Mouse (Mus musculus) limb, embryonic 14.5 days (tissue): ENCODE data around the gene Robo2. TPM values are rescaled to one million over a fixed set of nuclear protein-coding genes. Genes with fewer than 3 reads are reported as not detected.
A peak's percentile ranks its signal among the peaks of the same experiment; 100 is the strongest.

ENCODE experiments used
- ATAC-seq: fragments of 200-750 bp; cut with Nextera tagmentation; 2 replicates; pipeline ENCODE4 v1.8.0; 2017; ENCODE audit warnings: low read depth, moderate number of reproducible peaks, moderate TSS enrichment; ENCODE audit not compliant: low FRiP score
- DNase-seq: peaks from one replicate; pipeline ENCODE4 v3.0.0-alpha.2; 2015; ENCODE audit warnings: low spot score
- H3K27ac ChIP-seq: fragments of 300-500 bp; sonication (generic); replicated peaks from 2 replicates; pipeline ENCODE4 v1.5.1; 2014; ENCODE audit warnings: low read depth, mild to moderate bottlenecking, low read length, moderate library complexity, mixed read lengths
- H3K27me3 ChIP-seq: fragments of 300-500 bp; sonication (generic); 2 replicates; pipeline ENCODE4 v1.6.1; 2014; ENCODE audit warnings: low read length, mixed read lengths; ENCODE audit not compliant: control insufficient read depth, insufficient read depth
- H3K36me3 ChIP-seq: fragments of 300-500 bp; sonication (generic); 2 replicates; pipeline ENCODE4 v1.6.1; 2014; ENCODE audit warnings: mild to moderate bottlenecking, low read length, moderate library complexity, mixed read lengths; ENCODE audit not compliant: control insufficient read depth, insufficient read depth
- H3K4me1 ChIP-seq: fragments of 300-500 bp; sonication (generic); 2 replicates; pipeline ENCODE4 v1.6.1; 2014; ENCODE audit warnings: antibody characterized with exemption, low read length, mixed read lengths; ENCODE audit not compliant: control insufficient read depth, insufficient read depth
- H3K4me2 ChIP-seq: fragments of 300-500 bp; sonication (generic); replicated peaks from 2 replicates; pipeline ENCODE4 v1.6.1; 2014; ENCODE audit warnings: low read depth, mild to moderate bottlenecking, low read length, moderate library complexity; ENCODE audit not compliant: severe bottlenecking
- H3K4me3 ChIP-seq: fragments of 300-500 bp; sonication (generic); replicated peaks from 2 replicates; pipeline ENCODE4 v1.5.1; 2014; ENCODE audit warnings: low read length
- H3K9ac ChIP-seq: fragments of 300-500 bp; sonication (generic); 2 replicates; pipeline ENCODE4 v1.6.1; 2014; ENCODE audit warnings: mild to moderate bottlenecking, low read depth, low read length, moderate library complexity; ENCODE audit not compliant: severe bottlenecking
- H3K9me3 ChIP-seq: fragments of 300-500 bp; sonication (generic); 2 replicates; pipeline ENCODE4 v1.6.1; 2016; ENCODE audit warnings: low read length; ENCODE audit not compliant: control insufficient read depth
- POLR2A ChIP-seq: fragments of 200-500 bp; IDR thresholded peaks from 2 replicates; pipeline ENCODE4 v1.8.0; 2012; ENCODE audit warnings: inconsistent platforms, mild to moderate bottlenecking, moderate library complexity, borderline replicate concordance; ENCODE audit not compliant: insufficient read depth, insufficient read length; ENCODE audit errors: extremely low read depth
- WGBS: fragments of 180-500 bp; shearing (Covaris S2); extraction: QIAGEN DNeasy Blood & Tissue Kit; methylation state at CpG from one replicate; pipeline ENCODE4 v1.1.7; 2014; 5-methylcytosine and 5-hydroxymethylcytosine counted together
- polyA plus RNA-seq, 2 experiments: library from polyadenylated mRNA; depleted of rRNA in 1 of 2; stranded (reverse) in 1 of 2; unstranded in 1 of 2; fragments of >200 nt; fragmentation: Nextera tagmentation in 1 of 2; extraction: Ambion mirVana in 1 of 2; gene quantifications; 2 replicates each; pipeline versions ENCODE4 v1.2.1 to v1.2.3; 2012 to 2014

Robo2 gene
- polyA plus RNA-seq, 2 experiments: 52.6 to 68.8 TPM

GRCm38 (mm10) chr16:74169121-74169520 is 242.5 kb downstream of the Robo2 start:
- peak; percentile 17 for DNase-seq
- Histone ChIP-seq H3K27me3 (no peaks in the 10 kb centered on the region), H3K9ac (no peak overlapping the region), H3K36me3 (no peaks in the 10 kb centered on the region), H3K4me1 (peaks cover 6% of the 10 kb centered on the region; the same call in 1 of the 2 replicates), H3K27ac (no peak overlapping the region), H3K4me2 (no peak overlapping the region), H3K9me3 (no peaks in the 10 kb centered on the region), H3K4me3 (no peak overlapping the region)
- 42% methylated on average over 7 of the region's 7 CpGs for WGBS
- ATAC-seq: no peak
- no peak for TF ChIP-seq POLR2A

DNA sequence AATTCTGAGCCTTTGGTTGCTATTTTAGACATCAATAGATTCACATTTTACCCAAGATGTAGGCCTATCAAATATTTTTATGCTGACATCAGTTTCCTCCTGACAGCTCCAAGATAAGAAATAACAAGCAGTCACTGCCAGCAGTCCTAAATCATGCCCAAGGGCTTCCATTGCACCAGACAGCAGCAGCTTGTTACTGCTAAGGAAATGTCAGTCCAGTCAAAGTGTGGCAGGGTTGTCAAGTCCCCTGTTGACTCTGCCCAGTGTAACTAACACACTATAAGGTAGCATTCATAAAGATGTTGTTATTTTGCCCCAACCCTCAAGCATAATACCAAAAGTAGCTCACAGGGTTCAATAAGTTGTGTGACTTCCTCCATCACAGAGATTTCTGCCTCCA is 243.8 kb downstream of the Robo2 start:
- Histone ChIP-seq H3K9ac (no peak overlapping the region), H3K9me3 (no peaks in the 10 kb centered on the region), H3K36me3 (no peaks in the 10 kb centered on the region), H3K4me3 (no peak overlapping the region), H3K4me1 (peaks cover 6% of the 10 kb centered on the region; the same call in 1 of the 2 replicates), H3K4me2 (no peak overlapping the region), H3K27me3 (no peaks in the 10 kb centered on the region), H3K27ac (no peak overlapping the region)
- ATAC-seq: no peak
- DNase-seq: no peak
- TF ChIP-seq POLR2A: no peak

DNA sequence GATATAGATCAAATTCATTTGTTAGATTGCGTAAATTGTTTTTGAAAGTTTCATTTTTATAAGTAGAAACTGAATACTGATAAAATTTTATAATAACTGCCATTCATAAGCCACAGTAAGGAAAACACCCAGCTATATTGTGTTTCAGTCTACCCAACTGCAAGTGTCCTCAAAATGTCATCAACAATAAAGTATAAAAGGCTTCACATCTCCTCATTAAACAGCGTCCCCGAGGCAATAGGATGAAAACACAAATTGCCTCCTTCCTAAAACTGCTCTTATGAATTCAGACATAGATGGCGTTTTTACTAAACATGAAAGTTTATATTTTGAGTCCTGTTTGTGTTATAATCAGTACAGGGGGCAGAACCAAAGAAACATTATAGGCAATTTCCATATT is 249.6 kb downstream of the Robo2 start:
- no peak overlapping the region for H3K4me2 ChIP-seq
- 76% methylated on average over 4 of the region's 4 CpGs for WGBS
- H3K9ac ChIP-seq: no peak overlapping the region
- no peaks in the 10 kb centered on the region for H3K4me1 ChIP-seq
- H3K4me3 ChIP-seq: no peak overlapping the region
- H3K36me3 ChIP-seq: no peaks in the 10 kb centered on the region
- DNase-seq (no peak), ATAC-seq (no peak)
- no peak for TF ChIP-seq POLR2A
- H3K27ac ChIP-seq: no peak overlapping the region
- H3K9me3 ChIP-seq: no peaks in the 10 kb centered on the region
- H3K27me3 ChIP-seq: no peaks in the 10 kb centered on the region

DNA sequence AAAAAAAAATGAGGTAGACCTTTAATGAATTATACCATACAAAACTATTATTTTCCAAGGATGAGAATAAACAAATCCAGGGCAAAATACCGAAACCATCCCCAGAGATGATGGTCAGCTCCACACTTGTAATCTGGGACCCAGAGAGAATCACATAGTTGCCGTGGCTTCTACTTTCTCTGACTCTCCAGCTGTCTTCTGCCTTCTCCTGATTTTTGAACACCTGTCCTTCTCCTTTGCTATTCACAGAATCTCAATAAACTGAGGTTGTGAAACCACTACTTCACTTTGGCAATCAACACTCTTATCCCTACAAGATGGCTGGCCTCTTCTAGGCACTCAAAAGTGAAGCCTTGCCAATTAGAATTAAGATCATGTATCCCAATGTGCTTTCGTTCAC is 252.4 kb downstream of the Robo2 start:
- WGBS: 82% methylated on average over 3 of the region's 3 CpGs
- no peak for TF ChIP-seq POLR2A
- H3K4me1 ChIP-seq: no peaks in the 10 kb centered on the region
- no peak overlapping the region for H3K9ac ChIP-seq
- no peaks in the 10 kb centered on the region for H3K36me3 ChIP-seq
- H3K27ac ChIP-seq: no peak overlapping the region
- no peak for ATAC-seq
- no peak overlapping the region for H3K4me3 ChIP-seq
- H3K9me3 ChIP-seq: no peaks in the 10 kb centered on the region
- no peak overlapping the region for H3K4me2 ChIP-seq
- DNase-seq: no peak
- H3K27me3 ChIP-seq: no peaks in the 10 kb centered on the region

- Histone ChIP-seq H3K4me2 (no peak overlapping the region), H3K36me3 (no peaks in the 10 kb centered on the region), H3K4me3 (no peak overlapping the region), H3K9ac (no peak overlapping the region), H3K27me3 (no peaks in the 10 kb centered on the region), H3K4me1 (peaks cover 5% of the 10 kb centered on the region; the same call in 1 of the 2 replicates), H3K9me3 (no peaks in the 10 kb centered on the region), H3K27ac (no peak overlapping the region)
- 91% methylated on average over 1 of the region's 1 CpGs for WGBS
- no peak for DNase-seq
- TF ChIP-seq POLR2A: no peak
- no peak for ATAC-seq
Observed at GRCm38 (mm10) chr16:74136181-74136580, 275.4 kb downstream of the Robo2 start.

DNA sequence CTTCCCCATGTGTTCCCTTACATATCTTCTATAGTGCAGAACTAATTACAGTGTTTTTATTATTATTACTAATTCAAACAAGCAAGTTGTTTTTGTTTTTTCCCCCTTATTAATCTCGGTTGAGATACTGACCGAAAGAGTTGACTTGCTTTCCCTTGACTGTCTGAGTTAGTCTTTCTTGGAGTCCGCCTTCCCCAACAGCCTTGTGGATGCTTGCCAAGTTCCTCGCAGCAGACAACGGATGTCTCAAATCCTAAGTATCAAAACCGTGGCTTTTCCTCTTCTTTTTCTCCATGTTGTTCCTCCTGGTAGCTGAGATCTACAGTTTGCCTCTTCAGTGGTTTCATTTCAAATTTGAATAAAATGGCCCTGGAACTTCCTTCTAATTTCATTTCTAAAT is 278.8 kb downstream of the Robo2 start:
- Histone ChIP-seq H3K4me1 (peaks cover 5% of the 10 kb centered on the region; the same call in 1 of the 2 replicates), H3K9ac (no peak overlapping the region), H3K27ac (no peak overlapping the region), H3K36me3 (no peaks in the 10 kb centered on the region), H3K4me2 (no peak overlapping the region), H3K27me3 (no peaks in the 10 kb centered on the region), H3K4me3 (no peak overlapping the region), H3K9me3 (no peaks in the 10 kb centered on the region)
- 73% methylated on average over 6 of the region's 6 CpGs for WGBS
- DNase-seq (no peak), ATAC-seq (no peak)
- no peak for TF ChIP-seq POLR2A
